Mouse (Mus musculus): ENCODE measurements at regions not wholly inside any gene's neighbourhood (a gene's known extent, or its start where the extent isn't known, plus 50 kb on each side); places are given as distances from the start of the nearest gene placed in this dataset.
"Not testable (repeated sequence)": the region's sequence is repeated elsewhere in the genome, so short reads cannot be mapped to it uniquely, and the experiment has no call there.

- H3K9ac ChIP-seq (replicated peaks): no peak overlapping the region
- H3K27ac ChIP-seq (replicated peaks): no peak overlapping the region
- H3K27me3 ChIP-seq (replicated peaks): no peaks in the 10 kb centered on the region
- 90% methylated on average over 13 of the region's 13 CpGs for WGBS
- H3K4me1 ChIP-seq: no peaks in the 10 kb centered on the region
- ATAC-seq (ENCODE audit: low FRiP score): no peak
- H3K36me3 ChIP-seq: no peaks in the 10 kb centered on the region
- no peaks in the 10 kb centered on the region for H3K9me3 ChIP-seq (replicated peaks)
- no peak overlapping the region for H3K4me2 ChIP-seq
- H3K4me3 ChIP-seq (replicated peaks): no peak overlapping the region
These were observed 193.7 kb upstream of the Trpc7 start for GRCm38 (mm10) chr13:57089381-57090075.

GRCm38 (mm10) chr13:57087966-57088365, 192.2 kb upstream of the Trpc7 start:
- Histone ChIP-seq H3K9me3 (replicated peaks) (no peaks in the 10 kb centered on the region), H3K27ac (replicated peaks) (no peak overlapping the region), H3K27me3 (replicated peaks) (no peaks in the 10 kb centered on the region), H3K4me2 (no peak overlapping the region), H3K36me3 (no peaks in the 10 kb centered on the region), H3K9ac (replicated peaks) (no peak overlapping the region), H3K4me3 (replicated peaks) (no peak overlapping the region), H3K4me1 (no peaks in the 10 kb centered on the region)
- no peak for ATAC-seq (ENCODE audit: low FRiP score)
- WGBS: 80% methylated on average over 6 of the region's 6 CpGs

- Histone ChIP-seq H3K9me3 (replicated peaks) (no peaks in the 10 kb centered on the region), H3K4me3 (replicated peaks) (no peak overlapping the region), H3K4me1 (no peaks in the 10 kb centered on the region), H3K27ac (replicated peaks) (no peak overlapping the region), H3K36me3 (no peaks in the 10 kb centered on the region), H3K4me2 (no peak overlapping the region), H3K9ac (replicated peaks) (no peak overlapping the region), H3K27me3 (replicated peaks) (no peaks in the 10 kb centered on the region)
- 62% methylated on average over 5 of the region's 5 CpGs for WGBS
- no peak for ATAC-seq (ENCODE audit: low FRiP score)
These were observed 191.6 kb upstream of the Trpc7 start for GRCm38 (mm10) chr13:57087398-57087797.

- ATAC-seq (ENCODE audit: low FRiP score): no peak
- 80% methylated on average over 5 of the region's 5 CpGs for WGBS
These were observed 188.0 kb upstream of the Trpc7 start for GRCm38 (mm10) chr13:57083751-57084150.

GRCm38 (mm10) chr13:57070479-57070878, 174.7 kb upstream of the Trpc7 start:
- H3K4me3 ChIP-seq (replicated peaks): no peak overlapping the region
- no peaks in the 10 kb centered on the region for H3K27me3 ChIP-seq (replicated peaks)
- no peak overlapping the region for H3K9ac ChIP-seq (replicated peaks)
- H3K4me1 ChIP-seq: 0 out of 2 replicates have a peak, but pooled peaks cover 4% of the 10 kb centered on the region
- no peak overlapping the region for H3K27ac ChIP-seq (replicated peaks)
- H3K4me2 ChIP-seq: no peak overlapping the region
- ATAC-seq (ENCODE audit: low FRiP score): no peak
- no peaks in the 10 kb centered on the region for H3K9me3 ChIP-seq (replicated peaks)
- no peaks in the 10 kb centered on the region for H3K36me3 ChIP-seq
- 91% methylated on average over 5 of the region's 5 CpGs for WGBS

More at GRCm38 (mm10) chr13:57083751-57084150, 188.0 kb upstream of the Trpc7 start:
- Histone ChIP-seq H3K4me1 (no peaks in the 10 kb centered on the region), H3K4me2 (no peak overlapping the region), H3K27ac (replicated peaks) (no peak overlapping the region), H3K9me3 (replicated peaks) (no peaks in the 10 kb centered on the region), H3K27me3 (replicated peaks) (no peaks in the 10 kb centered on the region), H3K9ac (replicated peaks) (no peak overlapping the region), H3K4me3 (replicated peaks) (no peak overlapping the region), H3K36me3 (no peaks in the 10 kb centered on the region)

- no peaks in the 10 kb centered on the region for H3K36me3 ChIP-seq
- peak overlapping the region; percentile 60 for H3K27ac ChIP-seq (replicated peaks)
- H3K27me3 ChIP-seq (replicated peaks): no peaks in the 10 kb centered on the region
- no peak overlapping the region for H3K4me3 ChIP-seq (replicated peaks)
- peaks cover 20% of the 10 kb centered on the region for H3K4me1 ChIP-seq
- ATAC-seq (ENCODE audit: low FRiP score): no peak
- H3K4me2 ChIP-seq: no peak overlapping the region
- H3K9ac ChIP-seq (replicated peaks): no peak overlapping the region
- no peaks in the 10 kb centered on the region for H3K9me3 ChIP-seq (replicated peaks)
- 62% methylated on average over 9 of the region's 9 CpGs for WGBS
These were observed 165.9 kb upstream of the Trpc7 start for GRCm38 (mm10) chr13:57061656-57062055.

- no peaks in the 10 kb centered on the region for H3K27me3 ChIP-seq (replicated peaks)
- no peaks in the 10 kb centered on the region for H3K36me3 ChIP-seq
- peak; percentile 60; the same call in 1 of the 2 replicates for ATAC-seq (ENCODE audit: low FRiP score)
- 36% methylated on average over 7 of the region's 7 CpGs for WGBS
- no peaks in the 10 kb centered on the region for H3K9me3 ChIP-seq (replicated peaks)
- H3K27ac ChIP-seq (replicated peaks): peak overlapping the region; percentile 60
- no peak overlapping the region; the same call in 1 of the 2 replicates for H3K9ac ChIP-seq (replicated peaks)
- H3K4me2 ChIP-seq: no peak overlapping the region
- H3K4me1 ChIP-seq: peaks cover 24% of the 10 kb centered on the region
- no peak overlapping the region for H3K4me3 ChIP-seq (replicated peaks)
These were observed 165.3 kb upstream of the Trpc7 start for GRCm38 (mm10) chr13:57061074-57061473.

- WGBS: 44% methylated on average over 15 of the region's 15 CpGs
- Histone ChIP-seq H3K4me2 (0 out of 2 replicates have a peak overlapping the region, but pooled peaks have one; percentile 11), H3K27me3 (replicated peaks) (no peaks in the 10 kb centered on the region), H3K36me3 (no peaks in the 10 kb centered on the region), H3K9ac (replicated peaks) (no peak overlapping the region), H3K27ac (replicated peaks) (peak overlapping the region; percentile 63), H3K4me3 (replicated peaks) (no peak overlapping the region), H3K9me3 (replicated peaks) (no peaks in the 10 kb centered on the region), H3K4me1 (peaks cover 34% of the 10 kb centered on the region)
- peak; percentile 68 for ATAC-seq (ENCODE audit: low FRiP score)
These were observed 161.0 kb upstream of the Trpc7 start for GRCm38 (mm10) chr13:57056786-57057185.

- no peaks in the 10 kb centered on the region for H3K36me3 ChIP-seq
- no peaks in the 10 kb centered on the region for H3K27me3 ChIP-seq (replicated peaks)
- H3K9ac ChIP-seq (replicated peaks): 0 out of 2 replicates have a peak overlapping the region, but pooled peaks have one; percentile 1
- H3K4me3 ChIP-seq (replicated peaks): no peak overlapping the region
- WGBS: 23% methylated on average over 12 of the region's 12 CpGs
- H3K4me1 ChIP-seq: peaks cover 25% of the 10 kb centered on the region
- H3K27ac ChIP-seq (replicated peaks): peak overlapping the region; percentile 62
- no peaks in the 10 kb centered on the region for H3K9me3 ChIP-seq (replicated peaks)
- 0 out of 2 replicates have a peak, but pooled peaks have one; percentile 60 for ATAC-seq (ENCODE audit: low FRiP score)
- H3K4me2 ChIP-seq: peak overlapping the region; percentile 2; the same call in 1 of the 2 replicates
These were observed 159.8 kb upstream of the Trpc7 start for GRCm38 (mm10) chr13:57055409-57056195.

- Histone ChIP-seq H3K9ac (replicated peaks) (no peak overlapping the region), H3K36me3 (no peaks in the 10 kb centered on the region), H3K27me3 (replicated peaks) (no peaks in the 10 kb centered on the region), H3K27ac (replicated peaks) (no peak overlapping the region), H3K4me1 (peaks cover 25% of the 10 kb centered on the region), H3K4me2 (no peak overlapping the region), H3K4me3 (replicated peaks) (no peak overlapping the region), H3K9me3 (replicated peaks) (no peaks in the 10 kb centered on the region)
- ATAC-seq (ENCODE audit: low FRiP score): no peak
- 87% methylated on average over 4 of the region's 4 CpGs for WGBS
These were observed 157.6 kb upstream of the Trpc7 start for GRCm38 (mm10) chr13:57053361-57053760.

GRCm38 (mm10) chr13:57046130-57046529, 150.3 kb upstream of the Trpc7 start:
- not testable (repeated sequence) for H3K9ac ChIP-seq (replicated peaks); H3K27ac ChIP-seq (replicated peaks); ATAC-seq (ENCODE audit: low FRiP score); H3K27me3 ChIP-seq (replicated peaks); H3K36me3 ChIP-seq; H3K4me1 ChIP-seq; H3K4me3 ChIP-seq (replicated peaks); H3K4me2 ChIP-seq; H3K9me3 ChIP-seq (replicated peaks)
- 34% methylated on average over 7 of the region's 9 CpGs for WGBS

GRCm38 (mm10) chr13:57044455-57044854, 148.7 kb upstream of the Trpc7 start:
- Histone ChIP-seq H3K4me3 (replicated peaks) (no peak overlapping the region), H3K4me2 (no peak overlapping the region), H3K9ac (replicated peaks) (no peak overlapping the region), H3K9me3 (replicated peaks) (no peaks in the 10 kb centered on the region), H3K36me3 (no peaks in the 10 kb centered on the region), H3K27ac (replicated peaks) (no peak overlapping the region), H3K27me3 (replicated peaks) (no peaks in the 10 kb centered on the region), H3K4me1 (no peaks in the 10 kb centered on the region)
- WGBS: 85% methylated on average over 8 of the region's 8 CpGs
- no peak for ATAC-seq (ENCODE audit: low FRiP score)
